Mouse (Mus musculus): Measurements from ENCODE around the gene 2610507B11Rik. TPM values are rescaled to one million over a fixed set of nuclear protein-coding genes. Genes with fewer than 3 reads are reported as not detected.
A peak's percentile ranks its signal among the peaks of the same experiment; 100 is the strongest.

The 2610507B11Rik gene
- 59.5 and 62.2 TPM in 2 replicates for polyA plus RNA-seq (2014; fragmentation: Nextera tagmentation; extraction: Ambion mirVana)

DNA sequence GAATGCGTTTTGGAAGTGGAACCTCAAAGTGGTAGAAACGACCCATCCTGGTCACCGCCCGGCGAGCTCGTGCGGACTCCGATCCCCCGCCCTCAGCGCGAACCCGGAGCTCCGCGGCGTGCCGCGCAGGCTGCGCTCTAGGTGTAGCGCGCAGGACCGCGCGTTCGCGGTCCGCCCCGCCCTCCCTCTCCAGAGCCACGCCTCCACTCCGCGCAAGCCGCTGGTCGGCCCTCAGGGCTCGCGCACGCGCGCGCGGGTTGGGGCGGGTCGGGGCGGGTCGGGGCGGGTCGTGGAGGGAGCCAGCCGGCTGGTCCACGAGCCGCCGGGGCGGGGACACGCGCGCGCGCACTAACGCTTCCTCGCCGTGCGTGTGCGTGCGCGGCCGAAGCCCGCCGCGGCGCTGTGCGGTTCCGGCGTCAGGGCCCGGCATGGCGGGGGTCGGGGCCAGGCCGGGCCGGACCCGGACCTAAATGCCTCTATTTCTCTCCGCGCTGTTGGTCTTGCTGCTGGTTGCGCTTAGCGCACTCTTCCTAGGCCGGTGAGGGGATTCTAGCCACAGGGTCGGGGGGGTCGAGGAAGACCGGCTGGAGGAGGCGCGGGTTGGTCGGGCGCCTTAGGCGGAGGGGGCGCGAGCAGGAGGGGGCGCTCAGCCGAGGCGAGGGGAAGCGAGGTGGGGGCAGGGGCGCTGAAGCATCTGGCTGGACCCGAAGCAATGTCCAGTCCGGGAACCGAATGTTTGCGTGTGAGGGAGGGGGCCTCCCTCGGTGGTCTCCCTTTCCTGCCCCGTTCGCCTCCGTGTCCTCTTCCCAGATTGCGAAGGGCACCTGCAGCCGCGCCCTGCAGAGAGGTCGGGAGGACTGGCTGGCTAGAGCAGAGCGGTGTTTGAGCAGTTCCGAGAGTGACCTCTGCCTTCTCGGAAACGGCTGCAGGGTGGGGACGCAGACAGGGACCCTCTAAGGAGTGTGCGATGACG is at the start of gene 2610507B11Rik:
2610507B11Rik (plus strand) TSS at position 373 of the 973 bp plus-strand sequence.
- H3K4me1 ChIP-seq (replicated peaks; ENCODE audit: control insufficient read depth, insufficient read depth, low read length): peaks cover 10% of the 10 kb centered on the region
- WGBS: under 1% methylated on average over 109 of the region's 115 CpGs
- peak within 1 kb of the TSS; percentile 70 for H3K4me2 ChIP-seq
- H3K4me3 ChIP-seq (ENCODE audit: low read depth, low read length): peak within 1 kb of the TSS; percentile 75
- peak within 1 kb of the TSS; percentile 78 for H3K27ac ChIP-seq (ENCODE audit: low read depth, low read length)
- no peaks in the 10 kb centered on the region for H3K27me3 ChIP-seq (replicated peaks; ENCODE audit: control insufficient read depth, insufficient read depth, low read length)
- H3K36me3 ChIP-seq (ENCODE audit: control insufficient read depth, insufficient read depth, low read length): peaks cover 28% of the 10 kb centered on the region
- no peaks in the 10 kb centered on the region for H3K9me3 ChIP-seq (ENCODE audit: control insufficient read depth, low read length)
- DNase-seq (ENCODE audit: low spot score) (peak; percentile 94), ATAC-seq (replicated peaks; ENCODE audit: low FRiP score) (peak; percentile 96)
- peak within 1 kb of the TSS; percentile 86 for H3K9ac ChIP-seq (ENCODE audit: low read depth, low read length)

DNA sequence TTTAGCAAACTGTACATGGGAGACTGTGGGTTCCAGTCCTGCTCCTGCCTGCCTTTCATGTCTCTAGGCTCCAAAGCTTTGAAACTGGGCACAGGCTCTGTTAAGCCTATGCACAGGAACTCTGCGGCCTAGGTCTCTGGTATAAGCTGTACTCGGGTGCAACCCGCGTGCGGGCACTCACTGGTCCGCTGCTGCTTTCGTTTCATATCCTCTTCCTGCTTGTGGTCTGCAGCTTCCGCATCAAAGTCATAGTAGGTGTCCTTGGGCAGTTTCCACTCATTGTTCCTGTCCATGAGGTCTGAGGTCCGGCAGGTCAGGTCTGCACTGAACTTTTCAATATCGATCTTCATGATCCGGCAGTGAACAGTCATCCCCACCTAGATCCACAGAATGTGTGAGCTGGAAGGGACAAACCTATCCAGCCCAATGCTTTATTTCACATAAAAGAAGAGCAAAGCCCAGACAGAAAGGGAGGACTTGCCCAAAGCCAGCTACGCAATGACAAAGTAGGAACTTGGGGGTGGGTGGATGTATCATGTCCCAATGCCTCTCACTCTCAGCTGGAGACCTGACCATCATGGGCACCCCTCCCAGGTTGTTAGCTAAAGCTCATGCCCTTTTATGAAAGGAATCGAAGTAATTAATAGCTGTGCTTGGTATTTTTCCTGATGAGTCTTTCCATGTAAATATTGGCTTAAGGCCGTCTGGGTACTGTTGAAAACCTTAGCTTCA is 48.3 kb upstream of the 2610507B11Rik start:
- ATAC-seq (replicated peaks; ENCODE audit: low FRiP score) (no peak), DNase-seq (ENCODE audit: low spot score) (no peak)
- Histone ChIP-seq H3K9ac (ENCODE audit: low read depth, low read length) (no peak overlapping the region), H3K4me1 (replicated peaks; ENCODE audit: control insufficient read depth, insufficient read depth, low read length) (no peaks in the 10 kb centered on the region), H3K27me3 (replicated peaks; ENCODE audit: control insufficient read depth, insufficient read depth, low read length) (no peaks in the 10 kb centered on the region), H3K4me3 (ENCODE audit: low read depth, low read length) (no peak overlapping the region), H3K4me2 (no peak overlapping the region), H3K9me3 (ENCODE audit: control insufficient read depth, low read length) (no peaks in the 10 kb centered on the region), H3K36me3 (ENCODE audit: control insufficient read depth, insufficient read depth, low read length) (peaks cover 73% of the 10 kb centered on the region), H3K27ac (ENCODE audit: low read depth, low read length) (no peak overlapping the region)
- WGBS: 82% methylated on average over 14 of the region's 14 CpGs

DNA sequence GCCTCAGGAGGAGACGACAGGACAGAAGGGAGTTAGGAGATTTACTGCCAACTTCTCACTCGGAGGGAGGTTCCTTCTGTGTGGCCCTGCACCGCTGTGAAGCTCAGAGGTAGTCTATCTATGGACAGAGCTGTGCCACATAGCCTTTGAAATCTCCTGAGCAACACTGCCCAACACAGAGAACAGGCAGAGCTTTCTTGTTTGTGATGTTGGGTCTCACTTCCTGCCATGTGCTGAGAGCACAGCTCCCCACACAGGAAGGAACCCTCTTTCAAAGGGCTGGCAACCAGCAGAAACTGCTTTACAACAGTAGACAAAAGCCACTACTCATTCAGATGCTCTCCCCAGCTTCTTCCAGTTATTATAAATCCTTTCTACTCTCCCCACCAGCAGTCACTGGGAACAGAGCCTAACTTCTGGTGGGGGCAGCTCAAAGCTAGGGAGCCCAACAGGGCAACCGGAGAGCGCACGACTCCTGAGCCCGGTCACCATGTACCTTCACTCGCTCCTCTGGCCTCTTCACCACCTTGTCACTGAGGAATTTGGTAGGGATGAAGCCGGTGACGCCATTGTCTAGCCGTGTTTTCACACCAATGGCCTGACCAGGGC is 45.7 kb upstream of the 2610507B11Rik start:
- H3K27me3 ChIP-seq (replicated peaks; ENCODE audit: control insufficient read depth, insufficient read depth, low read length): no peaks in the 10 kb centered on the region
- no peaks in the 10 kb centered on the region for H3K9me3 ChIP-seq (ENCODE audit: control insufficient read depth, low read length)
- no peak overlapping the region for H3K4me3 ChIP-seq (ENCODE audit: low read depth, low read length)
- no peak overlapping the region for H3K27ac ChIP-seq (ENCODE audit: low read depth, low read length)
- DNase-seq (ENCODE audit: low spot score): no peak
- H3K36me3 ChIP-seq (ENCODE audit: control insufficient read depth, insufficient read depth, low read length): peaks cover 70% of the 10 kb centered on the region
- no peaks in the 10 kb centered on the region for H3K4me1 ChIP-seq (replicated peaks; ENCODE audit: control insufficient read depth, insufficient read depth, low read length)
- H3K9ac ChIP-seq (ENCODE audit: low read depth, low read length): no peak overlapping the region
- H3K4me2 ChIP-seq: no peak overlapping the region
- ATAC-seq (replicated peaks; ENCODE audit: low FRiP score): no peak
- 93% methylated on average over 11 of the region's 11 CpGs for WGBS

DNA sequence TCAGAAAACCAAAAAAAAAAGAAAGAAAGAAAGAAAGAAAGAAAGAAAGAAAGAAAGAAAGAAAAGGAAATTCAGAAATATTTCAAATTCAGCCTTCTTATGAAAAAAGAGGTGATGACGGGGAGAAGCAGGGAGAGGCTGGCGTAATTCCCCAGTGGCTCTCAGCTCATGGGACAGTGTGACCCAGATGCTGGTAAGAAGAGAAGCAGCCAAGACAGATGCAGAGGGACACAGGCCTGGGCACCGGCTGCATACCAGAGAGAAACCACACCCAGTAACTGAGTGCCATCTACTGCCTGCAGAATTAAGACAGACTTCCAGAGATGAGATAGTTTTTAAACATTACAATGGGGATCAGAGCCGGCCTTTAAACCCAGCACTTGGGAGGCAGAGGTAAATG is 38.0 kb upstream of the 2610507B11Rik start:
- H3K4me1 ChIP-seq (replicated peaks; ENCODE audit: control insufficient read depth, insufficient read depth, low read length): no peaks in the 10 kb centered on the region
- no peaks in the 10 kb centered on the region for H3K27me3 ChIP-seq (replicated peaks; ENCODE audit: control insufficient read depth, insufficient read depth, low read length)
- DNase-seq (ENCODE audit: low spot score) (no peak), ATAC-seq (replicated peaks; ENCODE audit: low FRiP score) (no peak)
- H3K27ac ChIP-seq (ENCODE audit: low read depth, low read length): no peak overlapping the region
- H3K4me2 ChIP-seq: no peak overlapping the region
- no peak overlapping the region for H3K9ac ChIP-seq (ENCODE audit: low read depth, low read length)
- WGBS: 89% methylated on average over 4 of the region's 4 CpGs
- no peaks in the 10 kb centered on the region for H3K9me3 ChIP-seq (ENCODE audit: control insufficient read depth, low read length)
- H3K4me3 ChIP-seq (ENCODE audit: low read depth, low read length): no peak overlapping the region
- H3K36me3 ChIP-seq (ENCODE audit: control insufficient read depth, insufficient read depth, low read length): peaks cover 73% of the 10 kb centered on the region

DNA sequence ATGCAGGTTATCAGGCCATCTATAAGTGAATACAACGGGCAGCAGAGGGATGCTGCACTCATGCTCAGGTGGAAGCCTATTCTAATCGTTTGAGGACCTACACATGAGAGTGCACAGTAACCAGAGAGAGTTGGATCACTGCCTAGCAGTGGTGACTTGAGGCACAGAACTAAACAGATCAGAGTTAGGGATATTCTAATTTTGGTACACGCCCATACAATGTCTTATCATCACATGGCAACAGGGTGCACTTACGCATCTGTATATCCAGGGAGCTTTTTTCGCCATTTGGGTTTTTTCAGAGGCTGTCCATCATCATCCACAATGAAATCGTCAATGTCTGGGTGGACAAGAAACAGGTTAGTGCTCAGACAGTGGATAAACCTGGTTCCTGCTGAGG is 30.0 kb upstream of the 2610507B11Rik start:
- no peaks in the 10 kb centered on the region for H3K27me3 ChIP-seq (replicated peaks; ENCODE audit: control insufficient read depth, insufficient read depth, low read length)
- DNase-seq (ENCODE audit: low spot score) (no peak), ATAC-seq (replicated peaks; ENCODE audit: low FRiP score) (no peak)
- no peak overlapping the region for H3K9ac ChIP-seq (ENCODE audit: low read depth, low read length)
- H3K36me3 ChIP-seq (ENCODE audit: control insufficient read depth, insufficient read depth, low read length): peaks cover 61% of the 10 kb centered on the region
- WGBS: 87% methylated on average over 6 of the region's 6 CpGs
- H3K4me2 ChIP-seq: no peak overlapping the region
- H3K27ac ChIP-seq (ENCODE audit: low read depth, low read length): no peak overlapping the region
- no peak overlapping the region for H3K4me3 ChIP-seq (ENCODE audit: low read depth, low read length)
- no peaks in the 10 kb centered on the region for H3K4me1 ChIP-seq (replicated peaks; ENCODE audit: control insufficient read depth, insufficient read depth, low read length)
- no peaks in the 10 kb centered on the region for H3K9me3 ChIP-seq (ENCODE audit: control insufficient read depth, low read length)

DNA sequence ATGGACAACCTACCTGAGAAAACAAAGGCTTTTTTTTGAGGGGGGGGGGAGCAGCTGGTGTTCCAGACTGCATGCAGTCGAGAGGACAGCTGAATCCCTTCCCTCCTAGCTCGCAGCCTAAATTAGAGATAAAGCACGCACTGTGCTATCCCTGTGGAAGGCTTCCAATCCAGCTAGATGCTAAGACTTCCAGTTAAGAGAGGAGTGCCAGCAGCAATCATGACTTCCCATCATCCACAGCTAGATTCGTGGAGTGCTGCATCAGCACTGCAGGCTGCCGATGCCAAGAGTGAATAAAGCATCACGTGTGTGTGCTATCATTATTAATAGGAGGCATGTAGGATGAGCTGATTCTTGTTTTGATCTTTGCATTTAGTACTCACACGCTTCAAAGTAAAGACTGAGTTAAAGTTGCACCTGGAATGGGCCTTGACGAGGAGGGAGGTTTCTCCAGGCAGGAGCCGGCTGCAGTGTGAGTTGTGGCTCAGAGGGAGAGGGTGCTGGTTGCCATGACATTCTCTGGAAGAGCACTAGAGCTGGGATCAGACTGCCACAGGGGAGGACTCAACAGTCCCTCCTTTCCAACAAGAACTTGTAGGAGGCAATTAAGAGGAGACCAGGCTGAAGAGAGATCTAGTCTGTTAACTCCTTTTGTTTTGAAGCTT is 21.2 kb upstream of the 2610507B11Rik start:
- H3K9me3 ChIP-seq (ENCODE audit: control insufficient read depth, low read length): no peaks in the 10 kb centered on the region
- H3K9ac ChIP-seq (ENCODE audit: low read depth, low read length): no peak overlapping the region
- H3K27me3 ChIP-seq (replicated peaks; ENCODE audit: control insufficient read depth, insufficient read depth, low read length): no peaks in the 10 kb centered on the region
- H3K4me2 ChIP-seq: no peak overlapping the region
- 92% methylated on average over 9 of the region's 9 CpGs for WGBS
- H3K4me3 ChIP-seq (ENCODE audit: low read depth, low read length): no peak overlapping the region
- ATAC-seq (replicated peaks; ENCODE audit: low FRiP score): no peak
- peaks cover 23% of the 10 kb centered on the region for H3K36me3 ChIP-seq (ENCODE audit: control insufficient read depth, insufficient read depth, low read length)
- no peak for DNase-seq (ENCODE audit: low spot score)
- no peak overlapping the region for H3K27ac ChIP-seq (ENCODE audit: low read depth, low read length)
- H3K4me1 ChIP-seq (replicated peaks; ENCODE audit: control insufficient read depth, insufficient read depth, low read length): peaks cover 14% of the 10 kb centered on the region

DNA sequence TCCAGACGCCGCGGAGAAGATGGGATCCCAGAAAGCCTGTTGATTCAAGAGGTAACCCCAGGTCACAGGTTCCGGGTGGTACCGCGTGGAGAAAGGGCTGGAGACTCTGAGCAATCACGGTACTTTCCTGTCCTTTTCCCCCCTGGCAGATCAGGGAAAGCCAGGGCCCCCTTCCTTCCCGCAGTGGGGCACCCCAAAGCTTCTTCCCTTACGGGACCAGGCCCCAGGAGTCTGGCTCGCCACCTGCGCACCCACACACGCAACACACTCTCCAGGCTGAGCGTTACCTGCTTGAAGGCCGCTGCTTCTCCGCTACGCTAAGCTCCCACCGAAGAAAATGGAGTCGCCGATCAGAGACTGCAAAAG is 16.3 kb upstream of the 2610507B11Rik start:
- H3K4me1 ChIP-seq (replicated peaks; ENCODE audit: control insufficient read depth, insufficient read depth, low read length): peaks cover 21% of the 10 kb centered on the region
- no peaks in the 10 kb centered on the region for H3K27me3 ChIP-seq (replicated peaks; ENCODE audit: control insufficient read depth, insufficient read depth, low read length)
- DNase-seq (ENCODE audit: low spot score) (no peak), ATAC-seq (replicated peaks; ENCODE audit: low FRiP score) (no peak)
- peaks cover 5% of the 10 kb centered on the region for H3K36me3 ChIP-seq (ENCODE audit: control insufficient read depth, insufficient read depth, low read length)
- peak overlapping the region; percentile 75 for H3K4me2 ChIP-seq
- H3K4me3 ChIP-seq (ENCODE audit: low read depth, low read length): peak overlapping the region; percentile 99
- no peaks in the 10 kb centered on the region for H3K9me3 ChIP-seq (ENCODE audit: control insufficient read depth, low read length)
- under 1% methylated on average over 19 of the region's 19 CpGs for WGBS
- peak overlapping the region; percentile 94 for H3K9ac ChIP-seq (ENCODE audit: low read depth, low read length)
- H3K27ac ChIP-seq (ENCODE audit: low read depth, low read length): peak overlapping the region; percentile 85
